Mouse (Mus musculus): ENCODE measurements at regions not wholly inside any gene's neighbourhood (a gene's known extent, or its start where the extent isn't known, plus 50 kb on each side); places are given as distances from the start of the nearest gene placed in this dataset.

- no peak for ATAC-seq (ENCODE audit: insufficient number of reproducible peaks, low FRiP score, low TSS enrichment)
These were observed 76.2 kb upstream of the Chd6 start for GRCm38 (mm10) chr2:161185122-161185521.

DNA sequence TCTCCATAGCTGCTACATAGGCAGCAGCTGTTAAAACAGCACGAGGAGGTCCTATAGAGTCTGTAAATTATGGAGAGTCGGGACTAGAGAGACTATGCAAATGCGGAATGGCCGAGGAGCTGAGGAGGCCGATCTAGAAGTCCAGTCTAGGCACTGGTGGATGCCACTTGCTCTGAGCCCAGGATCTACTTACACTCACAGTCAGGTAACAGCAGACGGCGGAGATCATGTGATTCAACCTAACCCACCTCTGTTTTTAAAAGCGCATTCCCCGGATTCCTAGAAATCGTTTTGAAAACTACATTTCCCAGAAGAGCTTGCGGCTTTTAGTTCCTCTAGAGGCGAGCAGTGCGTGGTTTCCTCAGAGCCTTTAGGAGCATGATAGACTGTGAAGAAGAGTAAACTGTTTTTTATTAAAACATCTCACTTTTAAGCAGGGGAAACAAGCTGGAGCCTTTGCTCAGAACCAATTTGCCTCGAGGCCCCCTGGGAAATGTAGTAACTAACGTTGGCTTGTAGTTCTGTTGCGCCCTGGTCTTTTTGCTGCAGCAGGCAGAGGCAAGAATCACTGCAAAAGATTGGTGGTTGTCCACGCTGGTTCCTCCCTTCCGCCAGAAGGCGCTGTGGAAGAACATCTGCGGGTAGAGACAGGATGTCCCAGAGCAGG lies 68.6 kb upstream of the Chd6 start:
- peak; percentile 89 for ATAC-seq (ENCODE audit: insufficient number of reproducible peaks, low FRiP score, low TSS enrichment)

DNA sequence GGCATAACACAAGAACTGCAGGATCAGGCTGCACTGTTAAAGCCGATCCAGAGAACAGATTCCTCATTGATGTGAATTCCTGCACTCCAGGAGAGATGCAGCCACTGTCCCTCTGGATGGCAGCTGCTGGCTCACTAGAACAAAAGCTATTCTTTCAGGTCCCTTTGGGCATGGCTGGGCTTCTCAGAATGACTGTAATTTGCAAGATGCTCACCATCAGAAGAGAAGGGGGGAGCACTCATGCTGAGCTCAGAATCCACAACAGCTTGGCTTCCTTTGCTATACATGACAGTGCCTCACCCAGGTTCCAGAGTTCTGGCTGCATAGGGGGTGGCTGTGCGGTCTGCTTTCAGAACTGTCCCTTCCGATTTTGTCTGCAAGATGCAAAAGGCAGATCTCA lies 57.8 kb upstream of the Chd6 start:
- ATAC-seq (ENCODE audit: insufficient number of reproducible peaks, low FRiP score, low TSS enrichment): no peak

DNA sequence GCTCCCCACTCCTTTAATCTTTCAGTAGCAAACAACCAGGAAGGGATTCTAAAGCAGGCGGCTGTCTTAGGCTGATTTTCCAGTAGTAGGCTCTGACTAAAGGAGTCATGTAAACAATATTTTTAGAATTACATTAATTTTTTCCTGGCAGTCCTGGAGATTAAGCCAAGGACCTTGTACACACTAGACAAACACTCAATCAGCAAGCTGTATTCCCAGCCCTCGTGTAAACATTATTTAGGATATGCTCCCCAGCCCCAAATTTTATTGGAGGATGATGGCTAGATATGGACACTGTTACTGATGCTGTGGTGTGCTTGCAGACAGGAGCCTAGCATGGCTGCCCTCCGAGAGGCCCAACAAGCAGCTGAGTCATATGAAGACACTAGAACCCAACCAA lies 56.6 kb upstream of the Chd6 start:
- no peak for ATAC-seq (ENCODE audit: insufficient number of reproducible peaks, low FRiP score, low TSS enrichment)

DNA sequence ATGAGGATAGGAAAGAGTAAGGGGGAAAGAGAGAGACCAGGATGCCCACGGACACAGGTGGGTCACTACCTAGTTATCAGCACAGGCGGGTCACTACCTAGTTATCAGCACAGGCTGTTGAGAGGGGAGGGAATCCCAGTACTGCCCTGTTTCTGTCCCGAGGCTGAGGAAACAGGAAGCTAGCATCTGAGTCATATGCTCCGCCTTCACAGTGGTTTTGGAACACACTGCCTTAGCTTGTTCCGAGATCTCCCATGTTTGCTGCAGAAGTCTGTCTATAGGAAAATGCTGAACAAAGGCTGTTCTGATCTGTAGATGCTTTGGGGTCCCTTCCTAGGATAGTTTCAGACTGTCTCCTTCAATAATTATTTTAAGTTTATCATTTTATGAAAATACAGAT lies 55.4 kb upstream of the Chd6 start:
- ATAC-seq (ENCODE audit: insufficient number of reproducible peaks, low FRiP score, low TSS enrichment): no peak
